Comparison of ENCODE assay signal across 18 mouse cellular contexts in genomic region chr17:63465239-63465638, GRCm38 (mm10). TPM values are rescaled to one million over a fixed set of nuclear protein-coding genes. Genes with fewer than 3 reads are reported as not detected.
A peak's percentile ranks its signal among the peaks of the same experiment; 100 is the strongest.
DNase-seq lines count a peak whose midpoint lies in the region; ATAC-seq and TF ChIP-seq lines count a peak whose summit lies in the region.
"Had no signal": no experiment of that assay in that cellular context is flagged by ENCODE, and none has a peak within 500 bp of the region (broad histone marks: within the 10 kb centered on the region; RNA-seq: fewer than 3 reads in every experiment).

No protein-coding gene starts in this region.

- peaks cover 21% of the 10 kb centered on the region for H3K4me1 ChIP-seq in forebrain, embryonic 15.5 days
- H3K4me1 ChIP-seq in forebrain, embryonic 10.5 days = peaks cover 12% of the 10 kb centered on the region
- H3K4me1 ChIP-seq in midbrain, embryonic 15.5 days = peaks cover 20% of the 10 kb centered on the region
- peaks cover 28% of the 10 kb centered on the region for H3K4me1 ChIP-seq in midbrain, embryonic 10.5 days
- no peaks in the 10 kb centered on the region for H3K4me1 ChIP-seq in midbrain, postnatal 0 days (ENCODE audit: insufficient read depth, low read length)
- H3K4me1 ChIP-seq: embryonic facial prominence, embryonic 12.5 days; lung, embryonic 15.5 days; neural tube, embryonic 12.5 days had no signal

- no peaks in the 10 kb centered on the region for H3K36me3 ChIP-seq in forebrain, embryonic 15.5 days
- H3K36me3 ChIP-seq in forebrain, embryonic 10.5 days (replicated peaks) = no peaks in the 10 kb centered on the region
- no peaks in the 10 kb centered on the region for H3K36me3 ChIP-seq in midbrain, embryonic 15.5 days (replicated peaks)
- H3K36me3 ChIP-seq in midbrain, embryonic 10.5 days = no peaks in the 10 kb centered on the region
- H3K36me3 ChIP-seq in midbrain, postnatal 0 days (ENCODE audit: insufficient read depth, low read length) = no peaks in the 10 kb centered on the region
- H3K36me3 ChIP-seq: embryonic facial prominence, embryonic 12.5 days; lung, embryonic 15.5 days; neural tube, embryonic 12.5 days had no signal

- peak; percentile 78 for ATAC-seq in forebrain, embryonic 15.5 days (replicated peaks)
- no peak; the same call in 1 of the 2 replicates for ATAC-seq in midbrain, embryonic 15.5 days (replicated peaks)
- no peak for ATAC-seq in midbrain, postnatal 0 days (ENCODE audit: low FRiP score)
- ATAC-seq: intestine, postnatal 0 days had no signal

- no peak for TF ChIP-seq CTCF in midbrain, postnatal 0 days (IDR thresholded peaks at IDR 0.05)

- H3K27me3 ChIP-seq in forebrain, embryonic 15.5 days = no peaks in the 10 kb centered on the region
- no peaks in the 10 kb centered on the region for H3K27me3 ChIP-seq in forebrain, embryonic 10.5 days (ENCODE audit: poor library complexity, severe bottlenecking)
- H3K27me3 ChIP-seq in midbrain, embryonic 15.5 days (replicated peaks) = no peaks in the 10 kb centered on the region
- H3K27me3 ChIP-seq in midbrain, embryonic 10.5 days (ENCODE audit: low read depth, poor library complexity, severe bottlenecking) = no peaks in the 10 kb centered on the region
- H3K27me3 ChIP-seq in midbrain, postnatal 0 days (ENCODE audit: insufficient read depth, low read length) = no peaks in the 10 kb centered on the region
- H3K27me3 ChIP-seq: embryonic facial prominence, embryonic 12.5 days; lung, embryonic 15.5 days; neural tube, embryonic 12.5 days had no signal

- no peak overlapping the region for H3K4me2 ChIP-seq in forebrain, embryonic 15.5 days (replicated peaks)
- no peak overlapping the region for H3K4me2 ChIP-seq in midbrain, embryonic 15.5 days
- H3K4me2 ChIP-seq in midbrain, postnatal 0 days (ENCODE audit: low read depth, low read length, poor library complexity, severe bottlenecking) = no peak overlapping the region
- H3K4me2 ChIP-seq: embryonic facial prominence, embryonic 12.5 days; heart, embryonic 11.5 days; liver, embryonic 11.5 days; lung, embryonic 15.5 days; neural tube, embryonic 12.5 days had no signal

- no peak for DNase-seq in forebrain, embryonic 10.5 days (ENCODE audit: extremely low spot score, low spot score)
- DNase-seq in midbrain, embryonic 10.5 days (ENCODE audit: low spot score) = no peak
- DNase-seq in cerebellum, postnatal 10 days = peak; percentile 91 to 94
- peak; percentile 71 for DNase-seq in midbrain, postnatal 0 days (ENCODE audit: low spot score)
- no peak for DNase-seq in right cerebral cortex, postnatal 14 days
- DNase-seq in heart, postnatal 4 days = no peak
- DNase-seq: adrenal gland, postnatal 25 days; gastrocnemius, postnatal 10 days; heart, postnatal 36 days; kidney, postnatal 14 days had no signal

- no peak overlapping the region for H3K9ac ChIP-seq in forebrain, embryonic 15.5 days (replicated peaks)
- H3K9ac ChIP-seq in midbrain, embryonic 15.5 days = no peak overlapping the region
- H3K9ac ChIP-seq in midbrain, postnatal 0 days (replicated peaks; ENCODE audit: low read length, poor library complexity, severe bottlenecking) = no peak overlapping the region
- H3K9ac ChIP-seq: embryonic facial prominence, embryonic 12.5 days; lung, embryonic 15.5 days; neural tube, embryonic 12.5 days had no signal

- H3K4me3 ChIP-seq in forebrain, embryonic 15.5 days = no peak overlapping the region
- H3K4me3 ChIP-seq in forebrain, embryonic 10.5 days = no peak overlapping the region
- H3K4me3 ChIP-seq in midbrain, embryonic 15.5 days = no peak overlapping the region
- H3K4me3 ChIP-seq in midbrain, embryonic 10.5 days = no peak overlapping the region
- no peak overlapping the region for H3K4me3 ChIP-seq in midbrain, postnatal 0 days (ENCODE audit: low read depth, low read length)
- H3K4me3 ChIP-seq: embryonic facial prominence, embryonic 12.5 days; lung, embryonic 15.5 days; neural tube, embryonic 12.5 days had no signal

- WGBS in forebrain, embryonic 15.5 days = 39% methylated on average over 1 of the region's 1 CpGs
- 93% methylated on average over 1 of the region's 1 CpGs for WGBS in forebrain, embryonic 10.5 days
- 44% methylated on average over 1 of the region's 1 CpGs for WGBS in midbrain, embryonic 15.5 days
- WGBS in midbrain, embryonic 10.5 days = 93% methylated on average over 1 of the region's 1 CpGs
- WGBS in midbrain, postnatal 0 days = 36% methylated on average over 1 of the region's 1 CpGs

- H3K27ac ChIP-seq in forebrain, embryonic 15.5 days (replicated peaks) = peak overlapping the region; percentile 8; the same call in 1 of the 2 replicates
- no peak overlapping the region for H3K27ac ChIP-seq in forebrain, embryonic 10.5 days
- H3K27ac ChIP-seq in midbrain, embryonic 15.5 days = 0 out of 2 replicates have a peak overlapping the region, but pooled peaks have one; percentile 34
- no peak overlapping the region for H3K27ac ChIP-seq in midbrain, embryonic 10.5 days (replicated peaks)
- H3K27ac ChIP-seq in midbrain, postnatal 0 days (ENCODE audit: low read depth, low read length) = no peak overlapping the region
- H3K27ac ChIP-seq: embryonic facial prominence, embryonic 12.5 days; lung, embryonic 15.5 days; neural tube, embryonic 12.5 days had no signal

- no peaks in the 10 kb centered on the region for H3K9me3 ChIP-seq in forebrain, embryonic 15.5 days
- no peaks in the 10 kb centered on the region for H3K9me3 ChIP-seq in forebrain, embryonic 10.5 days
- H3K9me3 ChIP-seq in midbrain, embryonic 15.5 days = no peaks in the 10 kb centered on the region
- H3K9me3 ChIP-seq in midbrain, embryonic 10.5 days (replicated peaks) = no peaks in the 10 kb centered on the region
- H3K9me3 ChIP-seq in midbrain, postnatal 0 days (ENCODE audit: low read length) = no peaks in the 10 kb centered on the region
- H3K9me3 ChIP-seq: embryonic facial prominence, embryonic 12.5 days; lung, embryonic 15.5 days; neural tube, embryonic 12.5 days had no signal

RNA-seq across cellular contexts. Expression of gene Fbxl17, which starts 34.6 kb away (rescaled TPM):
- polyA plus RNA-seq in forebrain, embryonic 15.5 days (2015; fragmentation: Nextera tagmentation; extraction: Ambion mirVana) = 8.1 and 8.7 TPM in 2 replicates
- 2.5 and 2.7 TPM in 2 replicates for polyA plus RNA-seq in forebrain, embryonic 10.5 days (2016; fragmentation: Nextera tagmentation; extraction: Ambion mirVana)
- 26.5 and 39.8 TPM in 2 replicates for polyA plus RNA-seq in midbrain, embryonic 15.5 days (2015; fragmentation: Nextera tagmentation; extraction: Ambion mirVana)
- polyA plus RNA-seq in midbrain, embryonic 10.5 days (2016; fragmentation: Nextera tagmentation; extraction: Ambion mirVana) = 3.7 and 6.6 TPM in 2 replicates
- total RNA-seq in midbrain, postnatal 0 days (2014; rRNA removed) = 39.2 and 46.0 TPM in 2 replicates
- polyA plus RNA-seq in midbrain, postnatal 0 days (2015; fragmentation: Nextera tagmentation; extraction: Ambion mirVana) = 16.3 and 16.6 TPM in 2 replicates
- total RNA-seq in heart, postnatal 4 days (2021) = 10 to 100 TPM; 35.6 to 37.3 TPM

Comparison
In these comparisons a context has a peak if more than half of its experiments do, and no peak if none do; other contexts are left out.
1. H3K27ac ChIP-seq: peak in forebrain, embryonic 15.5 days (single experiment) and midbrain, embryonic 15.5 days (single experiment); none in forebrain, embryonic 10.5 days (single experiment), midbrain, embryonic 10.5 days (single experiment) and midbrain, postnatal 0 days (single experiment).
2. DNase-seq: peak in cerebellum, postnatal 10 days (2 of 2) and midbrain, postnatal 0 days (single experiment); none in forebrain, embryonic 10.5 days (single experiment), midbrain, embryonic 10.5 days (single experiment), right cerebral cortex, postnatal 14 days (single experiment) and heart, postnatal 4 days (single experiment).